Mouse (Mus musculus): ENCODE data around the gene Ltbp1. TPM values are rescaled to one million over a fixed set of nuclear protein-coding genes. Genes with fewer than 3 reads are reported as not detected.
A peak's percentile ranks its signal among the peaks of the same experiment; 100 is the strongest.

Ltbp1 gene
- polyA plus RNA-seq, 1 experiment from 2014 or later = 2.2 TPM

DNA sequence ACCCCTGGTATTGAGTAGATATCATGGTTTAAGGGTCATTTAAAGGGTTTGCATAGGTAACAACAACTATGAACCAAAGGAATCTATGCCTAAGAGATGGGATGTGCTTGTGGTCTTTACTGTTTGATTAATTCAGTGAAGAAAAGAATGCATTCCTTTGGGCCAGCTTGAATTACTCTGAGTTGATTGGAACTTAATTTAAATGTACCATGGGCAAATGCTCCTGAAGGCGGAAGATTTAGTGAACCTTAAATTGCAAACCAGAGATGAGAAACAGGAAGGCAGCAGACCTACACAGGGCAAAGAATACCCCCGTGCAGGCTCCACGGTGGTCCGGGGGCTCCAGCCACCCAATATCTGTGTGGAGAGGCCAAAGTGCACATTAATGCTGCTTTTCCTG lies 7.8 kb downstream of the Ltbp1 start:
- no peak overlapping the region for H3K9ac ChIP-seq
- no peak for ATAC-seq (ENCODE audit: low FRiP score)
- no peaks in the 10 kb centered on the region for H3K36me3 ChIP-seq
- H3K4me2 ChIP-seq = no peak overlapping the region
- no peaks in the 10 kb centered on the region for H3K9me3 ChIP-seq
- no peak overlapping the region for H3K27ac ChIP-seq
- WGBS = 62% methylated on average over 4 of the region's 4 CpGs
- H3K27me3 ChIP-seq = 0 out of 2 replicates have a peak, but pooled peaks cover 7% of the 10 kb centered on the region
- H3K4me3 ChIP-seq = no peak overlapping the region
- H3K4me1 ChIP-seq (replicated peaks) = no peaks in the 10 kb centered on the region

DNA sequence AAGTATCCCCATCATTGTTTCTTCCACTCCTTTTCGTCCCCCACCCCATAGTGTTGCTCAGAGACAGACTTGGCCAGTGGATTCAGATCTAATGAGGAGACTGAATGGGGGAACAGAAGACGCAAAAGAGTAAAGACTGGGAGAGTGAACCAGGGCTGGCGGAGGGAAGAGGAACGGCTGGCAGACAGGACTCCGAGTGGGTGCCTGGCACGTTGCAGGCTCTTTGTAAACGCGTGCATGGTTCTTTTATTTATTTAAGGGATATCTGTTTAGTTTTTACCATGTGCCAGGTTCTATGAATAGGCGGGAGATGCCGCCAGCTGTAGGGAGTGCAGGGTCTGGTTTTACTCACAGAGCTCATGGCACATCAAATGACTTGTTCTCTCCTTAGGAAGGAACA lies 8.5 kb downstream of the Ltbp1 start:
- Histone ChIP-seq H3K27ac (no peak overlapping the region), H3K27me3 (0 out of 2 replicates have a peak, but pooled peaks cover 7% of the 10 kb centered on the region), H3K9ac (no peak overlapping the region), H3K4me1 (replicated peaks) (no peaks in the 10 kb centered on the region), H3K36me3 (no peaks in the 10 kb centered on the region), H3K4me2 (no peak overlapping the region), H3K4me3 (no peak overlapping the region), H3K9me3 (no peaks in the 10 kb centered on the region)
- 68% methylated on average over 10 of the region's 10 CpGs for WGBS
- 0 out of 2 replicates have a peak, but pooled peaks have one; percentile 39 for ATAC-seq (ENCODE audit: low FRiP score)

DNA sequence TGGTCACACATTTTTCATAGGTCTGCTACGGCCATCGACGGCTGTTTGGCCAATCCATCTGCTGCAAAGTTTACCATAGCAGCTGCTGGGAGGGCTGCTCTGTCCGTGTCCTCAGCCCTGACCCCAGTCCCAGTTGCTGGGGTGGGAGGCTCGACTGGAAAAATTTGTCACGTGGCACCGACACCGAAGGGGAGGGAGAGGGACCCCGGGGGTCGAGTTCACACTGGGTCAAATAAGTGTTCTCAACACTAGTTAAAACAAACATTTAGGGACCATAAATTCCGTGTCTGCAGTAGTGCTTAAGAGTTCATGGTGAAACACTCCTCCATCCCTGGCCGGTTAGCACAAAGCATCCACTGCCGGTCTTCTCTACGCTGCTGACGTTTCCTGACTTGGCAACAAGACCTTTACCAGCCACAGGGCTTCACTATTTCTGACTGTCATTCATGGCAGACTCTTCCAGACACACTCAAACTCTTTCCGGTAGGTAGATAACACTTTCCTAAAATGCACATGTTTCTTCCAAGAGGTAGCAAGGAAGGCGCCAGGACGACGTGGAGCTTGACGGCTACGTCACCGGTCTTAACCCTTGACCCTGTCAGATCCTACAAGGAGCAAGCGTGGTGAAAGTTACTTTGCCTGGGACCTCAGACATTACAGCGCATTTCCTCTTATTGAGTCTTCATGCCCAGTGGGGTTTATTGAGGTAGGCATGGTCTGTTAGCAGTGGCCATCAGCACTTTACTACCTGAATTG lies 9.4 kb downstream of the Ltbp1 start:
- Histone ChIP-seq H3K36me3 (no peaks in the 10 kb centered on the region), H3K4me3 (no peak overlapping the region), H3K4me1 (replicated peaks) (peaks cover 2% of the 10 kb centered on the region), H3K4me2 (no peak overlapping the region), H3K27ac (no peak overlapping the region), H3K9ac (no peak overlapping the region), H3K9me3 (no peaks in the 10 kb centered on the region), H3K27me3 (0 out of 2 replicates have a peak, but pooled peaks cover 7% of the 10 kb centered on the region)
- no peak for ATAC-seq (ENCODE audit: low FRiP score)
- 80% methylated on average over 24 of the region's 24 CpGs for WGBS

DNA sequence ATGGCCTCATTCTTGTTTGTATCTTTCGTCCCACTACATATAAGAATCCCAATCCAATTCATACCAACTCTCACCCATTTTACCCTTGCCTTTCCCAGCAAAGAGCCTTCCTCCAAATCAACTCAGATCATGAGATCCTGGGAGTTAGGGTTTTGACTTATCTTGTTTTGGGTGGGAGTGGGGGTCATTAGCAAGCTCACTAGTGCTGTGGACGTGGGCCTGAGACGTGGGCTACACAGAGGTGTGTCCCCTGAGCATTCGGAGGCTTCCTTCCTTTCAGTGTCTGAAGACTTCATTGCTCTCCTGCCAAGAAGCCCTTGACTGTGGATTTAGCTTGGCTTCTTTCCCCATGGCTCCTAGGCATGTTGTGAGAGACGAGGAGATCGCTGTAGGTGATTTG lies 10.2 kb downstream of the Ltbp1 start:
- 88% methylated on average over 6 of the region's 6 CpGs for WGBS
- H3K9me3 ChIP-seq = no peaks in the 10 kb centered on the region
- no peak overlapping the region for H3K27ac ChIP-seq
- H3K4me1 ChIP-seq (replicated peaks) = peaks cover 6% of the 10 kb centered on the region
- no peak overlapping the region for H3K4me2 ChIP-seq
- no peak overlapping the region for H3K9ac ChIP-seq
- no peak overlapping the region for H3K4me3 ChIP-seq
- no peak for ATAC-seq (ENCODE audit: low FRiP score)
- H3K27me3 ChIP-seq = 0 out of 2 replicates have a peak, but pooled peaks cover 7% of the 10 kb centered on the region
- no peaks in the 10 kb centered on the region for H3K36me3 ChIP-seq

DNA sequence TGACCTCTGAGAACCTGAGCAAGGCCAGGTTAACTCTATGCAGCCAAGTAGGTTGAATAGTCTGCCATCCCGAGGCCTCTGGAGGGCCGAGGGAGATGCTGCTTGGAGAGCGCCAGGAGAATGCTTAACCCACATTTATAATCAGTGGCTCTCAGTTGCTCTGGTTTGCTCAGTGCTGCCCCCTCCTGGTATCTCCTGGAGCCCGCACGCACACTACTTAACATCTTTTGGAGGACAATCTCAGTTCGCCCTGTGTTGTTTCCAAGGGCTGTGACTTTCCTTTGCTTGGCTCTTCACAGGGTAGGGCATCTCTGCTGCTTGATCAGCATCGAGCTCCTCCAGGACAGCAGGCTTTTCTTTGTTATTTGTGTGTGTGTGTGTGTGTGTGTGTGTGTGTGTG lies 12.1 kb downstream of the Ltbp1 start:
- Histone ChIP-seq H3K27ac (no peak overlapping the region), H3K27me3 (0 out of 2 replicates have a peak, but pooled peaks cover 3% of the 10 kb centered on the region), H3K4me2 (no peak overlapping the region), H3K4me3 (no peak overlapping the region), H3K36me3 (no peaks in the 10 kb centered on the region), H3K9me3 (no peaks in the 10 kb centered on the region), H3K9ac (no peak overlapping the region), H3K4me1 (replicated peaks) (peaks cover 6% of the 10 kb centered on the region)
- WGBS = 63% methylated on average over 7 of the region's 7 CpGs
- no peak for ATAC-seq (ENCODE audit: low FRiP score)

DNA sequence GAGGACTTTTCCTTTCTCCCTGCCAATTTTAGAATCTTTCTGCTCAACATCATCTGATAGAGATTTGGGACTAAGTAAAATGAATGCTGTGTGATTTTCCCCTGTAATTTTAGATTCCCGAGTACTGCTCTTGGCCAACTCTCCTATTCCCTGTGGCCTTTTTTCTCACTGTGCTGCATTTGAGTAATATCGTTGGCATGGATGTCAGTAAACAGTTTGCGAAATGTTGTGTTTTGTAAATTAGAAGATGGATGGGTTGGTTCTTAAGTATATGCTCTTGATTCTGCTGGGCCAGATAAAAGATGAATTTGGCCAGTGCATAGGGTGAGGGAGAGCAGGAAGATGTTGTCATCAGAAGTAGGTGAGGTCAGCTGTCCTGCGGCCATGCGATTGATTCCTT lies 12.8 kb downstream of the Ltbp1 start:
- Histone ChIP-seq H3K4me3 (no peak overlapping the region), H3K9me3 (no peaks in the 10 kb centered on the region), H3K4me2 (no peak overlapping the region), H3K36me3 (no peaks in the 10 kb centered on the region), H3K27ac (no peak overlapping the region), H3K4me1 (replicated peaks) (peaks cover 6% of the 10 kb centered on the region), H3K9ac (no peak overlapping the region), H3K27me3 (0 out of 2 replicates have a peak, but pooled peaks cover 3% of the 10 kb centered on the region)
- ATAC-seq (ENCODE audit: low FRiP score) = no peak
- 92% methylated on average over 5 of the region's 5 CpGs for WGBS

GRCm38 (mm10) chr17:75020026-75020425 lies 14.7 kb downstream of the Ltbp1 start:
- no peaks in the 10 kb centered on the region for H3K9me3 ChIP-seq
- H3K9ac ChIP-seq = peak overlapping the region; percentile 29; the same call in 1 of the 2 replicates
- no peaks in the 10 kb centered on the region for H3K36me3 ChIP-seq
- peaks cover 6% of the 10 kb centered on the region for H3K4me1 ChIP-seq (replicated peaks)
- no peak overlapping the region for H3K27ac ChIP-seq
- peak; percentile 80 for ATAC-seq (ENCODE audit: low FRiP score)
- H3K4me3 ChIP-seq = no peak overlapping the region
- WGBS = 6% methylated on average over 7 of the region's 7 CpGs
- H3K4me2 ChIP-seq = 0 out of 2 replicates have a peak overlapping the region, but pooled peaks have one; percentile 13
- H3K27me3 ChIP-seq = 0 out of 2 replicates have a peak, but pooled peaks cover 3% of the 10 kb centered on the region

- H3K4me3 ChIP-seq = no peak overlapping the region
- no peaks in the 10 kb centered on the region for H3K36me3 ChIP-seq
- H3K4me1 ChIP-seq (replicated peaks) = peaks cover 6% of the 10 kb centered on the region
- H3K9ac ChIP-seq = no peak overlapping the region
- 70% methylated on average over 3 of the region's 3 CpGs for WGBS
- no peak overlapping the region for H3K27ac ChIP-seq
- 0 out of 2 replicates have a peak, but pooled peaks cover 3% of the 10 kb centered on the region for H3K27me3 ChIP-seq
- H3K4me2 ChIP-seq = no peak overlapping the region
- no peaks in the 10 kb centered on the region for H3K9me3 ChIP-seq
- ATAC-seq (ENCODE audit: low FRiP score) = no peak
Observed at GRCm38 (mm10) chr17:75020619-75021018, 15.3 kb downstream of the Ltbp1 start.

- ATAC-seq (ENCODE audit: low FRiP score) = no peak
- no peaks in the 10 kb centered on the region for H3K9me3 ChIP-seq
- no peak overlapping the region for H3K9ac ChIP-seq
- H3K36me3 ChIP-seq = no peaks in the 10 kb centered on the region
- no peak overlapping the region for H3K4me2 ChIP-seq
- no peak overlapping the region for H3K4me3 ChIP-seq
- 81% methylated on average over 12 of the region's 12 CpGs for WGBS
- H3K27ac ChIP-seq = no peak overlapping the region
- H3K4me1 ChIP-seq (replicated peaks) = no peaks in the 10 kb centered on the region
- H3K27me3 ChIP-seq = no peaks in the 10 kb centered on the region
Observed at GRCm38 (mm10) chr17:75027358-75028131, 22.2 kb downstream of the Ltbp1 start.

GRCm38 (mm10) chr17:75033356-75033755 lies 28.0 kb downstream of the Ltbp1 start:
- no peak overlapping the region for H3K9ac ChIP-seq
- no peak overlapping the region for H3K4me3 ChIP-seq
- no peaks in the 10 kb centered on the region for H3K36me3 ChIP-seq
- H3K9me3 ChIP-seq = no peaks in the 10 kb centered on the region
- no peak overlapping the region for H3K4me2 ChIP-seq
- no peaks in the 10 kb centered on the region for H3K27me3 ChIP-seq
- no peaks in the 10 kb centered on the region for H3K4me1 ChIP-seq (replicated peaks)
- no peak for ATAC-seq (ENCODE audit: low FRiP score)
- WGBS = 89% methylated on average over 14 of the region's 14 CpGs
- no peak overlapping the region for H3K27ac ChIP-seq

- WGBS = 92% methylated on average over 21 of the region's 21 CpGs
- no peaks in the 10 kb centered on the region for H3K27me3 ChIP-seq
- H3K36me3 ChIP-seq = no peaks in the 10 kb centered on the region
- H3K4me2 ChIP-seq = no peak overlapping the region
- no peaks in the 10 kb centered on the region for H3K9me3 ChIP-seq
- no peaks in the 10 kb centered on the region for H3K4me1 ChIP-seq (replicated peaks)
- no peak for ATAC-seq (ENCODE audit: low FRiP score)
- H3K4me3 ChIP-seq = no peak overlapping the region
- no peak overlapping the region for H3K27ac ChIP-seq
- H3K9ac ChIP-seq = no peak overlapping the region
Observed at GRCm38 (mm10) chr17:75033872-75034615, 28.7 kb downstream of the Ltbp1 start.

DNA sequence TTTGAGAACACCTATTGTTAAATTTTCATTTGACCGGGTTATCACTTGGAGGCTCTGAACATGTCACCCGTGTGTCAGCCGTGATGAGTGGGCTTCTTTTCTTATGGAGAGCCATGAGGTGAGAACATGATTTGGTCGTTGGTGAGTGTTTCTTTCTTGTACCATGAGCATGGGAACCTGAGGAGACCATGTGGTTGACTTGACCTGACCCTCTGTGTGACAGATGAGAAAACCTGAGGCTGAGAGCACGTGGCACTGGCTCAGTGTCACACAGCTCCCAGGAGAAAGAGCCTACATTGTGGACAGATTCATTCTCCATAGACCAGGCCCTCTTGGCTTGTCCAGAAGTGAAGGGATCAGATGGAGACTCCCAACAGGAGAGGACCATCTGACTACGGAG lies 31.5 kb downstream of the Ltbp1 start:
- 81% methylated on average over 6 of the region's 6 CpGs for WGBS
- ATAC-seq (ENCODE audit: low FRiP score) = no peak

More for the DNA sequence above, 31.5 kb downstream of the Ltbp1 start:
- Histone ChIP-seq H3K9ac (no peak overlapping the region), H3K9me3 (no peaks in the 10 kb centered on the region), H3K27me3 (no peaks in the 10 kb centered on the region), H3K27ac (no peak overlapping the region), H3K4me1 (replicated peaks) (no peaks in the 10 kb centered on the region), H3K4me2 (no peak overlapping the region), H3K4me3 (no peak overlapping the region), H3K36me3 (no peaks in the 10 kb centered on the region)

All from hindbrain, embryonic 13.5 days (tissue).